Mouse (Mus musculus) macrophage (primary cell): ENCODE measurements at regions not wholly inside any gene's neighbourhood (a gene's known extent, or its start where the extent isn't known, plus 50 kb on each side); places are given as distances from the start of the nearest gene placed in this dataset.

Source experiments
- H3K27ac ChIP-seq: fragments of 350-480 bp; formaldehyde crosslinking; 2 replicates; pipeline ENCODE4 v1.9.0; 2021
- H3K36me3 ChIP-seq: fragments of 350-480 bp; formaldehyde crosslinking; 2 replicates; pipeline ENCODE4 v1.9.0; 2021; ENCODE audit errors: inconsistent target
- H3K4me3 ChIP-seq: fragments of 350-480 bp; formaldehyde crosslinking; 2 replicates; pipeline ENCODE4 v1.9.0; 2021; ENCODE audit errors: inconsistent target
- H3K79me2 ChIP-seq: fragments of 350-480 bp; formaldehyde crosslinking; 2 replicates; pipeline ENCODE4 v1.9.0; 2021; ENCODE audit errors: inconsistent target
- WGBS: methylation state at CpG from one replicate; pipeline ENCODE4 v1.1.7; 2026; ENCODE audit warnings: inconsistent platforms; ENCODE audit not compliant: missing documents; 5-methylcytosine and 5-hydroxymethylcytosine counted together

- H3K27ac ChIP-seq, result no peak overlapping the region
- H3K4me3 ChIP-seq, result no peak overlapping the region
- H3K79me2 ChIP-seq, result no peaks in the 10 kb centered on the region
- H3K36me3 ChIP-seq, result no peaks in the 10 kb centered on the region
Observed at GRCm38 (mm10) chr12:118698110-118698509, 148.0 kb upstream of the Sp8 start.

- H3K36me3 ChIP-seq, result no peaks in the 10 kb centered on the region
- no peak overlapping the region for H3K27ac ChIP-seq
- 75% methylated on average over 2 of the region's 2 CpGs for WGBS
- no peak overlapping the region for H3K4me3 ChIP-seq
- no peaks in the 10 kb centered on the region for H3K79me2 ChIP-seq
Observed at GRCm38 (mm10) chr12:118694701-118695100, 151.4 kb upstream of the Sp8 start.

- WGBS, result 100% methylated on average over 1 of the region's 1 CpGs
- H3K27ac ChIP-seq, result no peak overlapping the region
- H3K36me3 ChIP-seq, result no peaks in the 10 kb centered on the region
- H3K79me2 ChIP-seq, result no peaks in the 10 kb centered on the region
- no peak overlapping the region for H3K4me3 ChIP-seq
Observed at GRCm38 (mm10) chr12:118682902-118683301, 163.2 kb upstream of the Sp8 start.

- H3K36me3 ChIP-seq, result no peaks in the 10 kb centered on the region
- H3K4me3 ChIP-seq, result no peak overlapping the region
- no peak overlapping the region for H3K27ac ChIP-seq
- 95% methylated on average over 4 of the region's 4 CpGs for WGBS
- H3K79me2 ChIP-seq, result no peaks in the 10 kb centered on the region
Observed at GRCm38 (mm10) chr12:118677989-118678388, 168.1 kb upstream of the Sp8 start.

GRCm38 (mm10) chr12:118661575-118661974 is 184.6 kb upstream of the Sp8 start:
- Histone ChIP-seq H3K36me3 (no peaks in the 10 kb centered on the region), H3K4me3 (no peak overlapping the region), H3K79me2 (no peaks in the 10 kb centered on the region), H3K27ac (no peak overlapping the region)
- 45% methylated on average over 9 of the region's 9 CpGs for WGBS

- H3K27ac ChIP-seq, result no peak overlapping the region
- 22% methylated on average over 5 of the region's 5 CpGs for whole genome bisulfite sequencing
- H3K36me3 ChIP-seq, result no peaks in the 10 kb centered on the region
- H3K79me2 ChIP-seq, result no peaks in the 10 kb centered on the region
- H3K4me3 ChIP-seq, result no peak overlapping the region
Observed at GRCm38 (mm10) chr12:118661214-118661486, 185.0 kb upstream of the Sp8 start.

GRCm38 (mm10) chr12:118660384-118661213 is 185.5 kb upstream of the Sp8 start:
- 29% methylated on average over 12 of the region's 12 CpGs for WGBS
- H3K36me3 ChIP-seq, result no peaks in the 10 kb centered on the region

GRCm38 (mm10) chr12:118659240-118660120 is 186.6 kb upstream of the Sp8 start:
- 86% methylated on average over 14 of the region's 14 CpGs for WGBS
- H3K79me2 ChIP-seq, result no peaks in the 10 kb centered on the region

More at GRCm38 (mm10) chr12:118660384-118661213, 185.5 kb upstream of the Sp8 start:
- no peak overlapping the region for H3K4me3 ChIP-seq
- H3K27ac ChIP-seq, result no peak overlapping the region
- H3K79me2 ChIP-seq, result no peaks in the 10 kb centered on the region

GRCm38 (mm10) chr12:118650483-118651160 is 195.5 kb upstream of the Sp8 start:
- Histone ChIP-seq H3K4me3 (no peak overlapping the region), H3K27ac (no peak overlapping the region), H3K36me3 (no peaks in the 10 kb centered on the region), H3K79me2 (no peaks in the 10 kb centered on the region)
- 95% methylated on average over 4 of the region's 4 CpGs for WGBS

More at GRCm38 (mm10) chr12:118659240-118660120, 186.6 kb upstream of the Sp8 start:
- Histone ChIP-seq H3K36me3 (no peaks in the 10 kb centered on the region), H3K4me3 (no peak overlapping the region), H3K27ac (no peak overlapping the region)

- no peak overlapping the region for H3K4me3 ChIP-seq
- no peaks in the 10 kb centered on the region for H3K79me2 ChIP-seq
- no peaks in the 10 kb centered on the region for H3K36me3 ChIP-seq
- H3K27ac ChIP-seq, result peak overlapping the region; percentile 5; the same call in 1 of the 2 replicates
- 67% methylated on average over 3 of the region's 3 CpGs for WGBS
Observed at GRCm38 (mm10) chr12:118649323-118649973, 196.7 kb upstream of the Sp8 start.

- Histone ChIP-seq H3K79me2 (no peaks in the 10 kb centered on the region), H3K4me3 (no peak overlapping the region), H3K27ac (no peak overlapping the region), H3K36me3 (no peaks in the 10 kb centered on the region)
Observed at GRCm38 (mm10) chr12:118648673-118649072, 197.5 kb upstream of the Sp8 start.

GRCm38 (mm10) chr12:118647270-118648042 is 198.7 kb upstream of the Sp8 start:
- WGBS, result 95% methylated on average over 12 of the region's 12 CpGs
- H3K27ac ChIP-seq, result no peak overlapping the region
- no peaks in the 10 kb centered on the region for H3K79me2 ChIP-seq
- no peak overlapping the region for H3K4me3 ChIP-seq
- no peaks in the 10 kb centered on the region for H3K36me3 ChIP-seq

GRCm38 (mm10) chr12:118640925-118641324 is 205.2 kb upstream of the Sp8 start:
- Histone ChIP-seq H3K36me3 (no peaks in the 10 kb centered on the region), H3K27ac (no peak overlapping the region), H3K4me3 (no peak overlapping the region), H3K79me2 (no peaks in the 10 kb centered on the region)
- 67% methylated on average over 3 of the region's 3 CpGs for whole genome bisulfite sequencing

GRCm38 (mm10) chr12:118637214-118637613 is 208.9 kb upstream of the Sp8 start:
- H3K36me3 ChIP-seq, result no peaks in the 10 kb centered on the region
- no peak overlapping the region for H3K4me3 ChIP-seq
- H3K27ac ChIP-seq, result no peak overlapping the region
- WGBS, result 67% methylated on average over 4 of the region's 4 CpGs
- H3K79me2 ChIP-seq, result no peaks in the 10 kb centered on the region
